Mouse (Mus musculus) olfactory bulb, adult 2 months (tissue): Measurements from ENCODE around the gene Olfr1471.

Experiments used
- CTCF ChIP-seq: fragments of 200-500 bp; IDR thresholded peaks from 2 replicates; pipeline ENCODE4 v1.5.1; 2012; ENCODE audit warnings: low read depth, mild to moderate bottlenecking, low read length, moderate library complexity; ENCODE audit not compliant: insufficient read depth
- POLR2A ChIP-seq: fragments of 200-500 bp; IDR thresholded peaks from 2 replicates; pipeline ENCODE4 v1.6.1; 2012; ENCODE audit warnings: mild to moderate bottlenecking, low read depth, low read length, moderate library complexity; ENCODE audit not compliant: insufficient read depth

DNA sequence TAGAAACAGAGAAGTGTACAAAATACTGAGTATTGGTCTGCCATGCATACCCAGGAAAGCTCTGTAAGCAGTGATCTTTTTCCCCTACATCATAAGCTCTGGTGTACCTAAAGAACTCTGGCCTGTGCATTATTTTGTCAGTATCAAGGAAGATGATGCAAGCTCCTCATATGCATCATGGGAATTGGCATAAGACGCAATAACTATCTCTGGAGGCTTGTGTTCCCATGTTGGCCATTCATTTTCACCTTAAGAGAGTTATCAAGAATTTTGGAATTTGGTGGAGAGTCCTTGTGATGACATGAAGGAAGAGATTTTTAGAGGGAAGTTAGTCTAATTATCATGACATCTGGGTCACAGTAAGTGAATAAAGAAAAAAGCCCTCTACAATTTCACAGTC, 12.8 kb downstream of the Olfr1471 start, which contains the start of gene Olfr1472:
- TF ChIP-seq CTCF (no peak), POLR2A (no peak)
